Mouse (Mus musculus) lung, adult 2 months (tissue): ENCODE measurements around the gene L3mbtl4. TPM values are rescaled to one million over a fixed set of nuclear protein-coding genes. Genes with fewer than 3 reads are reported as not detected.
"Not testable (repeated sequence)": the region's sequence is repeated elsewhere in the genome, so short reads cannot be mapped to it uniquely, and the experiment has no call there.

Experiments
- DNase-seq: peaks from one replicate; pipeline ENCODE4 v3.0.0; 2022
- H3K4me1 ChIP-seq: fragments of 200-500 bp; 2 replicates; pipeline ENCODE4 v1.6.1; 2011; ENCODE audit warnings: low read length; ENCODE audit not compliant: control insufficient read depth, insufficient read depth
- H3K4me3 ChIP-seq: fragments of 200-500 bp; replicated peaks from 2 replicates; pipeline ENCODE3; 2011; ENCODE audit warnings: low read depth, mild to moderate bottlenecking, control low read depth, low read length; ENCODE audit errors: extremely low read depth
- CTCF ChIP-seq: fragments of 200-500 bp; IDR thresholded peaks from 2 replicates; pipeline ENCODE4 v1.5.1; 2011; ENCODE audit warnings: mild to moderate bottlenecking, low read length, control low read depth; ENCODE audit not compliant: insufficient read depth
- POLR2A ChIP-seq: fragments of 200-500 bp; IDR thresholded peaks from 2 replicates; pipeline ENCODE4 v1.6.1; 2011; ENCODE audit warnings: low read depth, mild to moderate bottlenecking, control low read depth, low read length, borderline replicate concordance; ENCODE audit errors: extremely low read depth
- WGBS: fragments of 180-500 bp; shearing (Covaris S2); methylation state at CpG from one replicate; pipeline ENCODE4 v1.1.7; 2018; 5-methylcytosine and 5-hydroxymethylcytosine counted together
- polyA plus RNA-seq: library from polyadenylated mRNA; depleted of rRNA; stranded (reverse); fragments of >200 nt; gene quantifications from 2 replicates; pipeline ENCODE4 v1.2.3, GENCODE M21; 2012

Gene L3mbtl4
- polyA plus RNA-seq, 1 experiment, result not detected

GRCm38 (mm10) chr17:68492231-68492630 is 218.6 kb downstream of the L3mbtl4 start:
- 74% methylated on average over 3 of the region's 3 CpGs for WGBS
- no peak for DNase-seq
- no peak overlapping the region for H3K4me3 ChIP-seq
- TF ChIP-seq CTCF (no peak), POLR2A (no peak)
- H3K4me1 ChIP-seq, result no peaks in the 10 kb centered on the region

DNA sequence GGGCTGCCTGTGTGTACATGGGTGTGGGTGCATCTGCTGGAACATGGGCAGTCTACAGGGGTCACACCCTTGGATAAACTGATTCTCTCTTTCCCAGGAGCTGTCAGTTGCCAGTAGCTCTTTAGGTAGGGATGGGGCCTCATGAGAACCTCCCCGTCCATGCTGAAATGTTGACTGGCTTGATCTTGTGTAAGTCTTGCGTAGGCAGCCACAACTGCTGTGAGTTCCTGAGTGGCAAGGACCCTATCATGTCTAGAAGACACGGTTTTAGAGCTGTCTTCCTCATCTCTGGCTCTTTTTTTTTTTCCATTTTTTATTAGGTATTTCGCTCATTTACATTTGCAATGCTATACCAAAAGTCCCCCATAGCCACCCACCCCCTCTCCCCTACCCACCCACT is 229.4 kb downstream of the L3mbtl4 start:
- 84% methylated on average over 2 of the region's 4 CpGs for WGBS
- not testable (repeated sequence) for H3K4me1 ChIP-seq, DNase-seq, H3K4me3 ChIP-seq

GRCm38 (mm10) chr17:68559698-68560097 is 286.1 kb downstream of the L3mbtl4 start:
- TF ChIP-seq CTCF, result no peak
- TF ChIP-seq POLR2A, result no peak
- no peak for DNase-seq
- Histone ChIP-seq H3K4me1 (no peaks in the 10 kb centered on the region), H3K4me3 (no peak overlapping the region)
- 71% methylated on average over 9 of the region's 9 CpGs for WGBS

DNA sequence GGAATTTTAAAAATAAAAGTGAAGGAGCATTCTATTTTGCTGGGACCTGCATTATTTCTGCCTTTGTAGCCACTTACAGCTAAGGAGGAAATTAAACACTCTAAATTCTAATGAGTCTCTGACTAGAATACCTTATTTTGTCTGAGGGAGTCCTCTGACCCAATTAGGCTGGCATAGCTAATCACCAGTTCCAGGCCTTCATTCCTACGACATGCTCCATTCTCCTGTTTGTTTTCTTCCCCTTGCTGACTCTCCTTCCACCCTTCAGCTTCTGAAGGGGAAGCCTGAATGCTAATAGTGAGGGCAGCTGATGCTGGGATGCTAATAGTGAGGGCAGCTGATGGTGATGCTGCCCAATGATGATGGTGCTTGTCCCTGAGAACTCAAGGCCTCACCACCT is 286.7 kb downstream of the L3mbtl4 start:
- 35% methylated on average over 1 of the region's 1 CpGs for WGBS

GRCm38 (mm10) chr17:68571806-68572205 is 298.2 kb downstream of the L3mbtl4 start:
- H3K4me1 ChIP-seq, result no peaks in the 10 kb centered on the region
- TF ChIP-seq CTCF (no peak), POLR2A (no peak)
- 90% methylated on average over 6 of the region's 6 CpGs for WGBS
- DNase-seq, result no peak
- H3K4me3 ChIP-seq, result no peak overlapping the region

More for the DNA sequence above, 286.7 kb downstream of the L3mbtl4 start:
- Histone ChIP-seq H3K4me3 (no peak overlapping the region), H3K4me1 (no peaks in the 10 kb centered on the region)
- no peak for TF ChIP-seq POLR2A
- DNase-seq, result no peak

GRCm38 (mm10) chr17:68585195-68585594 is 311.6 kb downstream of the L3mbtl4 start:
- 70% methylated on average over 3 of the region's 3 CpGs for WGBS
- H3K4me3 ChIP-seq, result no peak overlapping the region
- no peaks in the 10 kb centered on the region for H3K4me1 ChIP-seq
- no peak for DNase-seq
- TF ChIP-seq POLR2A, result no peak
- TF ChIP-seq CTCF, result no peak

DNA sequence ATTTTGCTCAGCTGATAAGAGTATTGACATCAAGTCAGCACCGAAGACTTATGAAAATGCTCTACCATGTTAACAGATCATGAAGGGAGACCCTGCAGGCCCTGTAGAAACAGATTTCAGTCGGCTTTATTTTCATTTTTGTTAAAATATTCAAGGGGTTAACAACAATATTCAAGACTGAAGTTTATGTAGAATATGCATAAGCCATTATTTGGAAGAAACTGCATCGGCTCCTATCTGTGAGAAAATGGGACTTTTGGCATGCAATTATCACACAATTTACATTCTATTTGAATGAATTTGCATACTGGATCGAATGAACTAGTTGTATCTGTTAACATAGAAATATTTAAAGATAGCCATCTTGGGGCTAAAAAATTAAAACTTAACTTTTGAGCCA is 318.0 kb downstream of the L3mbtl4 start:
- no peak for DNase-seq
- TF ChIP-seq CTCF (no peak), POLR2A (no peak)
- no peak overlapping the region for H3K4me3 ChIP-seq
- no peaks in the 10 kb centered on the region for H3K4me1 ChIP-seq
- 59% methylated on average over 4 of the region's 4 CpGs for WGBS

GRCm38 (mm10) chr17:68602744-68603143 is 329.1 kb downstream of the L3mbtl4 start:
- WGBS, result 65% methylated on average over 4 of the region's 4 CpGs
- DNase-seq, result no peak
- TF ChIP-seq POLR2A (no peak), CTCF (no peak)
- H3K4me1 ChIP-seq, result no peaks in the 10 kb centered on the region
- H3K4me3 ChIP-seq, result no peak overlapping the region

GRCm38 (mm10) chr17:68607691-68608090 is 334.1 kb downstream of the L3mbtl4 start:
- WGBS, result 51% methylated on average over 6 of the region's 6 CpGs
- TF ChIP-seq CTCF (no peak), POLR2A (no peak)
- Histone ChIP-seq H3K4me1 (no peaks in the 10 kb centered on the region), H3K4me3 (no peak overlapping the region)
- DNase-seq, result no peak

- Histone ChIP-seq H3K4me1 (no peaks in the 10 kb centered on the region), H3K4me3 (no peak overlapping the region)
- no peak for DNase-seq
- TF ChIP-seq POLR2A (no peak), CTCF (no peak)
- WGBS, result 76% methylated on average over 6 of the region's 6 CpGs
Observed at GRCm38 (mm10) chr17:68611247-68611646, 337.6 kb downstream of the L3mbtl4 start.

DNA sequence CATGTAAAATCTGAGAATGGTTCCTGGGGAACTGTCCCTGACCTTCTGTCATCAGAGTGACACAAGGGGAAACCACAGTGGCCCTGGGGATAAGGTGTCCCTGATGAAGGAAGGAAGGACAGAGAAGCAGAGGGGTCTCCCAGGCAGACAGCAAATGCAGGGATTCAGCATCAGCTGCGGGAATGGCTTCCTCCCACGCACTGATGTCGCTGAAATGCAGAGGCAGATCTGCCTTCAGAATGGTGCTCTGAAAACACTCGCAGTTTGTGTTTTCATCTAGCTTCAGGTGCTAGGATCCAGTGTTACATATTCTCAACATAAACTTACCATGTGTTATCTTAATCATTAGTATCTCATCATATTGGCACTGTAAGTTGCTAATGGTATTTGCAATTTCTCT is 351.7 kb downstream of the L3mbtl4 start:
- DNase-seq, result no peak
- TF ChIP-seq CTCF (no peak), POLR2A (no peak)
- no peak overlapping the region for H3K4me3 ChIP-seq
- 70% methylated on average over 4 of the region's 4 CpGs for WGBS
- H3K4me1 ChIP-seq, result no peaks in the 10 kb centered on the region
